Mouse (Mus musculus) R1 (cell line): ENCODE results near the gene Chil4.

Experiments
- DNase-seq: peaks from one replicate; pipeline ENCODE4 v3.0.0-alpha.2; 2018; ENCODE audit warnings: low read depth, low spot score

Chil4 gene

DNA sequence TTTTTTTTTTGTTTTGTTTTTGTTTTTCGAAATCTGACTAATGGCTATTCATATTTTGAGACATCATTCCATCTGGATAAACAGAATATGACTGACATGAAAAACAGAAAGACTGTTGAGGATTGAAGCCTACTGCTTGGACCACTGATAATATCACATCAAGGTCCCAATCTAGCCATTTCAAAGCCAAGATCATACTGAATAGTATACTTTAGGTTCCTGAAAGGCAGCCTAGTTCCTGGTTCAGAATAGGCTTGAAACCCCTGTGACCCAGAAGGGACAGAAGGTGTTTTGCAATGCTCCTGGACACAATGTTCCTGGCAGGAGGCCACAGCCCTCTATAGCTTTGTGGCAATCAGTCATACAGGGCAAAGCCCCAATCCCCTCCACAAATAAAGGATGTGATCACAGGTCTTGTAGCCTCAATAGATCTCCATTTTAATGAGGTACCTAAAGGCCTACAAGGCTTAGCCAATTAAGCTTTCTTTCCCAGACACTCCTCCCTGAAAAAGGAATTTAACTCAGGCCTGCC lies 48.7 kb downstream of the Chil4 start:
- DNase-seq: no peak

GRCm38 (mm10) chr3:106167464-106167863 lies 51.8 kb downstream of the Chil4 start, which contains the start of gene Chil3:
TSS of gene Chil3 (minus strand) at chr3:106167564.
- DNase-seq: no peak

DNA sequence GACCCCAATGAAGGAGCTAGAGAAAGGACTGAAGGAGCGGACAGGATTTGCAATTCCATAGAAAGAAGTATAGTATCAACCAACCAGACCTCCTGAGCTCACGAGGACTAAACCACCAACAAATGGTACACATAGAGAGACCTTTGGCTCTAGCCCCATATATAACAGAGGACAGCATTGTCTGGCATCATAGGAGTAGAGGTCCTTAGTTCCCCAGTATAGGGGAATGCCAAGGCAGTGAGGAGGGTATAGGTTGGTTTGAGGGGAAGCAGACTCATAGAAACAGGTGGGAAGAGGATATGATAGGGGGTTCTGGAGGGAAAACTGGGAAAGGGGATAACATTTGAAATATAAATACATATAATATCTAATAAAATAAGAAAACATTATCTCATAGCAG lies 64.9 kb downstream of the Chil4 start:
- DNase-seq: no peak
